Mouse (Mus musculus) megakaryocyte, embryonic 14.5 days (primary cell): ENCODE measurements around the gene S100a9.

Source experiments
- FLI1 ChIP-seq: IDR thresholded peaks from 2 replicates; pipeline ENCODE4 v1.6.1; 2012; ENCODE audit warnings: low read length, inconsistent platforms, mixed read lengths
- GATA1 ChIP-seq: IDR thresholded peaks from 3 replicates; pipeline ENCODE4 v1.6.1; 2012; ENCODE audit warnings: mixed read lengths, low read length, inconsistent platforms, borderline replicate concordance

GRCm38 (mm10) chr3:90652878-90653508 lies 42.5 kb downstream of the S100a9 start:
- TF ChIP-seq FLI1 (no peak), GATA1 (no peak)
